Mouse (Mus musculus): ENCODE measurements around the gene Actrt3.
"Not testable (repeated sequence)": the region's sequence is repeated elsewhere in the genome, so short reads cannot be mapped to it uniquely, and the experiment has no call there.

Actrt3 gene

GRCm38 (mm10) chr3:30592418-30592853, 7.3 kb downstream of the Actrt3 start:
- in situ Hi-C loops (cut with MboI, MseI): loop anchor here (25.0 kb wide), 1 partner anchor 545 kb away; the partner anchor contains the start of gene Cldn11

DNA sequence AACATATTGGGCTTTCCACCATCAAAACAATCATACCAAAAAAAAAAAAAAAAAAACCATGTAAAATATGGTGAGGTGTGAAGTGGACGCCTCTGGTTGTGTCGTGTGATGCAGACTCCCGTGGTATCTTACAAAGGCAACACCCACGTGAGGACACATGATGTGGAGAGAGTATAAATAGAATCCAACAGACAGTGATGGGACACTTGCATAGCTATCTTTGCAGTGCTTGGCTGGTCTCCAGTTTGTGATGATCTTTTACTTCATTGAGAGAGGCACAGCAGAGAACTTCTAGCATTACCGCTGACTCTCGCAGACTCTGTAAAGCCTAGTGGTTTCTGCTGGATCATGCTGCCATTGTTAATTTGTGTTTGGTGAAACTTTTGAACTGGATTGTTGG, 10.9 kb downstream of the Actrt3 start:
- in situ Hi-C loops (cut with MboI, MseI): loop anchor here (25.0 kb wide), 1 partner anchor 548 kb away; the partner anchor contains the start of gene Cldn11

DNA sequence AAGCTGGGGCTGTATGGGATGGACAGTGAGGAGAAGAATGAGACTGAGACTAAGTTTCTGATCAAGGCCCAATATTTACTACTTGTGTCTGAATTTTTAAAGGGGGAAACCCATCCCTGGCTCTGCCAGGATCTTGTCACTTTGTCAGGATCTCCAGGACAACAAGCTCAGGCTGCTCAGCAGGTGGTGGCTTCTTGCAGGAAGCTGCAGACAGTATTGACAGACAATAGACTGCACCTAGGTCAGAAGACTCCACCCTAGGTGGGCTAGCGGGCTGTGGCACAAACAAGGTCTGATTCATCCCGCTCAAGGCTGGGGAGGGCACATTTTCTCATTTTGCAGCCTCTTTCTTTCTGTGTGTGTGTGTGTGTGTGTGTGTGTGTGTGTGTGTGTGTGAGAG, 26.2 kb downstream of the Actrt3 start:
- in situ Hi-C loops (cut with MboI, MseI): no loop called here

GRCm38 (mm10) chr3:30566333-30566732, 33.4 kb downstream of the Actrt3 start:
- in situ Hi-C loops (cut with MboI, MseI): not testable (repeated sequence)

DNA sequence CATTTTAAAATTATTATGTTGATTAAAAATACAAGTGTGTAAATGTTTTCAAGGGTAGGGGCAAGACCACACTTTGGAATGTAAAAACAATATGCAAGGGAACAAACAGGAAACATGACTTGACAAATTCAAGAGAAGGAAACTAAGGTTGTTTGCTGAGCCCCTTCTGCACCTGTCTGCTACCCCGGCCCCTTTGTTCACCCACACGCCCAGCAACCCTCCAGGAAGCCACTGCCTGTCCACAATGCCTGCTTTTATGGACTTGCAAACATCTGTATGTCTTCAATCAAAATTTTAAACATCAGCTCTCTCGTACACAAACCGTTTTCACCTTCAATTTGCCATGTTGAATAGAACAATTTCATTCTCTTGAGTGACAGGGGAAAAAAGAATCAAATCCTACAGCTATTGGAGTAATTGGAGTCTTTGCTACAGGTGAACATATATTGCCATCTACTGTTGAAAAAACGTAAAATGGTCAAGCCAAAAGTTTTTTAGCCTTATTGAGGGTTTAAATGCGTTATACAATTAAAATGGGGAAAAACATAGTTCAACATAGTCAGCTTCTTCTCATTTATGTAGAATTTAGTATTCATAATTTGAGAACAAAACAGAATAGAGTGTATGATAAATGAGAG, 38.9 kb downstream of the Actrt3 start:
- in situ Hi-C loops (cut with MboI, MseI): no loop called here

DNA sequence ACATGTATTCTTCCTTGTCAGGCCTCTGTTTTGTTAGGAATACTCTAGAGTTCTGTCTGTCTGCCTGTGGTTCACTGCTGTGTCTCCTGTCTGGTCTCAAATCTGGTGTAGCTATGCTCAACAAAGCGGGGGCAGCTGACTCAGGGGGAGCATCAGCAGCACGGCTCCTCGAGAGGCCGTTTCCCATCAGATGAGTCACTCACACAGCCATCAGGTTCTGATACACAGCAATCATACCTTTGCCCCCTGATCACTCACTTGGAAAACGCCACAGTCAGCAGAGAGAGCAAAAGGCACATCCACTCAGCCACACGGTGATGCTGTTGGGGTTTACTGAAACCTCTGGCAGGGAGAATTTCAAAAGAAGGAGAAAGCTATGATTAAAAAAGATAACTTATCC, 46.0 kb downstream of the Actrt3 start:
- in situ Hi-C loops (cut with MboI, MseI): no loop called here

DNA sequence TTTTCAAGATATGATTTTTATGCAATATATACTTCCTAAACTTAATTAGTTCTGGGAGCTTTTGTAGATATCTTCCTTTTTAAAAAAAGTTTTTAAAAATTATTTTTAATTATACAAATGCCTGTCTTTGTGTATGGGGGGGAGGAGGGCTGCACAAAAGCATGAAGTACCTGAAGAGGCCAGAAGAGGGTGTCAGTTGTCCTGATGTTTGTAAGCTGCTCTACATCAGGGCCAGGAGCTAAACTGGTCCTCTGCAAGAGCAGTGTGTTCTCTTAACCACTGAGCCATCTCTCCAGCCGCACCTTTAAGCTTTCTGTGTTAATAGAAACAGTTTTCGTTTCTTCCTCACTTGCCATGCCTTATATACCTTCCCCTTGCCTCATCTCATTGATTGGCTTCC, 49.5 kb downstream of the Actrt3 start:
- in situ Hi-C loops (cut with MboI, MseI): no loop called here

DNA sequence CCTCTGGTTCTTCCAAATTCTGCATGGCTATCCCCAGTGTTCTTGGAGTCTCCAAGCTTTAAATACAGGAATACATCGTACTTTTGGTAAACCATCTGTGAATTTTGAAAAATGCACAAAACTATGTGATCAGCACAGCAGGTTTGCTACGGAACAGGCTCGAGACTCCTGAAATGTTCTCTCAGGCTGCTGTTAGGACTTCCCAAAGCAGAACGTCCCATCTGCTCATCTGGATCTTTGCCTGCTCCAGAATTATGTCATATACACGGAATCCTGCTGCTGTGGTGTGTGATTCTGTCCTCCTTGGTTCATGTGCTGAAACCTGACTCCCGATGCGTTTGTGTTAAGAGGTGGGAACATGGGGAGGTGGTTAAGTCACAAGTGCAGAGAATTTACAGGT, 50.8 kb downstream of the Actrt3 start:
- in situ Hi-C loops (cut with MboI, MseI): loop anchor here (25.0 kb wide), 1 partner anchor 1512 kb away; no protein-coding TSS in a partner anchor

- in situ Hi-C loops (cut with MboI, MseI): loop anchor here (25.0 kb wide), 1 partner anchor 1511 kb away; no protein-coding TSS in a partner anchor
These were observed 51.8 kb downstream of the Actrt3 start, which contains the start of gene Mecom for GRCm38 (mm10) chr3:30547908-30548307. Gene Mecom (minus strand): TSS chr3:30548008.
